Comparison of ENCODE assay signal across 12 mouse cellular contexts in the genomic region with DNA sequence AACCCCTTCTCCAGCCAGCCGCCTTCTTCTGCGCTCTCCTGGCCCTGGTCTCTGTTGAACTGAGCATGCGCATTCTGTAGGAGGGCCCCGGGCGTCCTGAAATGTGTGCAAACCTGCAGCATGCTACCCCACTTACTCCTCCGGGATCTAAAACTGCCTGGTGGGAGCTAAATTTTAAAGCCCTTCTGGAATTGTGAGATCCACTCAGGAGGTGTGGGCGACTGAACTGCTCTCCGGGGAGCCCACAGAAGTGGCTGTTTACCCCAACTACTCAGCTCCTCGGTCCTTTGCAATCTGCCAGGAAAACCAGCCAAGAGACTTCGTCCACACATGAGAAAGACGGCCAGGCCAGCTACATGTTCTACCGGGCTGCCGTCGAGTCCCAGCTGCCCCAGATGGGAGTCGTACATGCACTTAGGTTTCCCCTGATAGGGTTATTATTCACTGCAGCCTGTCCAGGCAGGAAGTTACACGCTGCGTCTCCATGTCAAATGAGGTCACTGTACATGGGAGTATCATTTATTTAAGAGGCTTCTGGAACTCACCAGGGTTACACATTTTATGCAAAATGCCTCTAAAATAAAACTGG. TPM values are rescaled to one million over a fixed set of nuclear protein-coding genes. Genes with fewer than 3 reads are reported as not detected.
DNase-seq lines count a peak whose midpoint lies in the region; ATAC-seq and TF ChIP-seq lines count a peak whose summit lies in the region.
"Had no signal": no experiment of that assay in that cellular context is flagged by ENCODE, and none has a peak within 500 bp of the region (broad histone marks: within the 10 kb centered on the region; RNA-seq: fewer than 3 reads in every experiment).

No protein-coding gene starts in this region.

- no peak for TF ChIP-seq CTCF in left cerebral cortex, adult 2 months (IDR thresholded peaks at IDR 0.05)

- intact Hi-C loops in left cerebral cortex, adult 2 months (cut with DNase I), result loop anchor here (5.0 kb wide), 1 partner anchor 41 kb away; no protein-coding TSS in a partner anchor

- DNase-seq in kidney, adult 11 months, result peak; percentile 22
- no peak for DNase-seq in kidney, adult 18-20 months
- DNase-seq in left cerebral cortex, adult 2 months (ENCODE audit: extremely low spot score in 1 of 2, low spot score in 2 of 2), result peak; percentile 62 to 73
- DNase-seq in embryo, embryonic 9.5 days (ENCODE audit: extremely low spot score), result no peak
- DNase-seq in thymus, postnatal 36 days, result no peak
- DNase-seq: liver, embryonic 13.5 days had no signal

- H3K4me2 ChIP-seq in heart, embryonic 15.5 days, result no peak overlapping the region
- no peak overlapping the region for H3K4me2 ChIP-seq in forebrain, embryonic 13.5 days
- H3K4me2 ChIP-seq: liver, embryonic 13.5 days had no signal

- WGBS in heart, embryonic 15.5 days, result 57% methylated on average over 17 of the region's 17 CpGs
- 85% methylated on average over 17 of the region's 17 CpGs for WGBS in forebrain, embryonic 13.5 days

- H3K4me1 ChIP-seq in heart, embryonic 15.5 days (replicated peaks), result peaks cover 28% of the 10 kb centered on the region
- H3K4me1 ChIP-seq in forebrain, embryonic 13.5 days, result no peaks in the 10 kb centered on the region
- H3K4me1 ChIP-seq: liver, embryonic 13.5 days had no signal

- no peaks in the 10 kb centered on the region for H3K9me3 ChIP-seq in heart, embryonic 15.5 days (replicated peaks)
- H3K9me3 ChIP-seq in forebrain, embryonic 13.5 days (replicated peaks), result no peaks in the 10 kb centered on the region
- H3K9me3 ChIP-seq: liver, embryonic 13.5 days had no signal

- no peak overlapping the region for H3K9ac ChIP-seq in heart, embryonic 15.5 days
- H3K9ac ChIP-seq in forebrain, embryonic 13.5 days, result no peak overlapping the region
- H3K9ac ChIP-seq: liver, embryonic 13.5 days had no signal

- H3K4me3 ChIP-seq in heart, embryonic 15.5 days, result no peak overlapping the region
- no peak overlapping the region for H3K4me3 ChIP-seq in left cerebral cortex, adult 2 months
- no peak overlapping the region for H3K4me3 ChIP-seq in forebrain, embryonic 13.5 days
- H3K4me3 ChIP-seq: liver, embryonic 13.5 days had no signal

- ATAC-seq in frontal cortex, adult (ENCODE audit: low TSS enrichment), result peak; percentile 82
- no peak for ATAC-seq in heart, embryonic 15.5 days (replicated peaks; ENCODE audit: insufficient number of reproducible peaks, insufficient read depth, low FRiP score, low read depth)
- no peak for ATAC-seq in forebrain, embryonic 13.5 days
- ATAC-seq: activated CD4-positive, CD25-positive, alpha-beta regulatory T cell, adult 4 months; CD4-positive, CD25-positive, alpha-beta regulatory T cell, adult 4 months had no signal

- H3K27ac ChIP-seq in heart, embryonic 15.5 days, result peak overlapping the region; percentile 51
- peak overlapping the region; percentile 78 for H3K27ac ChIP-seq in left cerebral cortex, adult 2 months
- H3K27ac ChIP-seq in forebrain, embryonic 13.5 days, result no peak overlapping the region
- H3K27ac ChIP-seq: liver, embryonic 13.5 days had no signal

- H3K27me3 ChIP-seq in heart, embryonic 15.5 days, result no peaks in the 10 kb centered on the region
- no peaks in the 10 kb centered on the region for H3K27me3 ChIP-seq in forebrain, embryonic 13.5 days
- H3K27me3 ChIP-seq: liver, embryonic 13.5 days had no signal

- no peaks in the 10 kb centered on the region for H3K36me3 ChIP-seq in heart, embryonic 15.5 days
- H3K36me3 ChIP-seq in forebrain, embryonic 13.5 days (ENCODE audit: poor library complexity, severe bottlenecking), result peaks cover 8% of the 10 kb centered on the region; the same call in 1 of the 2 replicates
- H3K36me3 ChIP-seq: liver, embryonic 13.5 days had no signal

RNA-seq across cellular contexts. Expression of gene 1700019N19Rik, which starts 22.3 kb away (rescaled TPM):
- polyA plus RNA-seq in heart, embryonic 15.5 days (2015; fragmentation: Nextera tagmentation; extraction: Ambion mirVana), result not detected in 2 replicates
- not detected for total RNA-seq in left cerebral cortex, adult 2 months (2021)
- not detected in 2 replicates for polyA plus RNA-seq in forebrain, embryonic 13.5 days (2015; fragmentation: Nextera tagmentation; extraction: Ambion mirVana)
- polyA plus RNA-seq: activated CD4-positive, CD25-positive, alpha-beta regulatory T cell, adult 4 months; CD4-positive, CD25-positive, alpha-beta regulatory T cell, adult 4 months; neural tube, embryonic 11.5 days had no signal

RNA-seq across cellular contexts. Expression of gene Pnliprp2, which starts 57.0 kb away (rescaled TPM):
- 0.09 and 0.15 TPM in 2 replicates for polyA plus RNA-seq in heart, embryonic 15.5 days (2015; fragmentation: Nextera tagmentation; extraction: Ambion mirVana)
- total RNA-seq in left cerebral cortex, adult 2 months (2021), result not detected
- 0.21 TPM in 1 of 2 replicates, not detected in the other for polyA plus RNA-seq in forebrain, embryonic 13.5 days (2015; fragmentation: Nextera tagmentation; extraction: Ambion mirVana)
- polyA plus RNA-seq: activated CD4-positive, CD25-positive, alpha-beta regulatory T cell, adult 4 months; CD4-positive, CD25-positive, alpha-beta regulatory T cell, adult 4 months; neural tube, embryonic 11.5 days had no signal

Comparison
In these comparisons a context has a peak if more than half of its experiments do, and no peak if none do; other contexts are left out.
1. DNase-seq: peak in kidney, adult 11 months (single experiment) and left cerebral cortex, adult 2 months (2 of 2); none in kidney, adult 18-20 months (single experiment), embryo, embryonic 9.5 days (single experiment) and thymus, postnatal 36 days (0 of 2).